Mouse (Mus musculus): ENCODE results near the gene Ptprd.

DNA sequence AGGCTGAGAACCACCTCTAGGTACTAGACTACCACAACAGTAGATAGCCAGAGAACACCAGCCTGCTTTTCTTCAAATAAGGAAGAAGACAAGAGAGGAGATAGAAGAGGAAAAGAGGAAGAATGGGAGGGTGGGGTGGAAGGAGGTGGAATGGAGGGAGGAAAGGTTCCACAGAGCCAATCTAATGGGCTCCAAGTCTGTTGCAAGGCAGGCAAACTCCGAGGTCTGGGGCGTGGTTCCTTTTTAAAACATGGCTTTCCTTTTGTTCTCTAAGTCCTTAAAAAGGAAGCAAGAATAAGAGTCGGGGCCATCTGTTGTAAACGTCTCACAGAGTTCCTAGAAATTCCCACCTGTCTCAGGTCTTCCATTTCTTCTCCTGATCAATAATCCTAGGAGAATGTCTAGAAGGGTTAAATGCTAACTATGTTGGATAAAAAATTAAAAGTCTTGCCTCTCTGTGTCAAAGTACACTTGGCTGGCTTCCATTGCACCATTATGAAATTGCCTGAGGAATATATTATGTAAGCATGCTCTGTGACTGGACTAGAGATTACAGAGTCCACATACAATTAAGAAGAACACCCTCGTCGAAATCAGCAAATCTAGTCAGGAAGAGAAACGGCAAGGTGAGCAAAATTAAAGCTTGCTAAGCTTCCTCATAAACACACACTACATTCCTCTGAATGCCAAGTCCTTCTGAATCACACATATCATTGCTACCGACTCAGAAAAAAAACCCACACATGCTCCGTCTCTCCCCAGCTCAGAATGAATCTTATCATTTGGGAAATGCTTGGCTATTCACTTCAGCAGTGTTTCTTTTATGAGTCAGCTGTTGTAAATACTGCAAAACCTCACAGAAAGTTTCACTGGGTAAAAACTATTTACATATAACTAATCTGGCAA is 1787.2 kb downstream of the Ptprd start:
- TF ChIP-seq USF1 (IDR thresholded peaks at IDR 0.05; ENCODE audit: low read depth): no peak
- TF ChIP-seq CTCF (IDR thresholded peaks at IDR 0.05; ENCODE audit: control insufficient read depth, insufficient read depth, insufficient read length): no peak
- TF ChIP-seq MYOD1 (IDR thresholded peaks at IDR 0.05; ENCODE audit: control insufficient read depth, insufficient read length, low read depth): no peak
- no peak for TF ChIP-seq MYOG (IDR thresholded peaks at IDR 0.05; ENCODE audit: control insufficient read depth, extremely low read depth, insufficient read length)
- TF ChIP-seq FOSL1 (IDR thresholded peaks at IDR 0.05; ENCODE audit: insufficient read depth, low read length, poor library complexity, severe bottlenecking): no peak
- TF ChIP-seq MAX (IDR thresholded peaks at IDR 0.05): no peak
- no peak for TF ChIP-seq CEBPB (IDR thresholded peaks at IDR 0.05; ENCODE audit: low read depth)
